Mouse (Mus musculus): Measurements from ENCODE around the gene Efnb1.

GRCm38 (mm10) chrX:99153266-99153646, 17.3 kb downstream of the Efnb1 start:
- TF ChIP-seq TAL1 (IDR thresholded peaks at IDR 0.05; ENCODE audit: low read length) = no peak
- no peak for TF ChIP-seq GATA1 (IDR thresholded peaks at IDR 0.05; ENCODE audit: low read length)

Measured in erythroblast, embryonic 14.5 days (primary cell).